Mouse (Mus musculus): ENCODE results near the gene Atxn3.
"Not testable (repeated sequence)": the region's sequence is repeated elsewhere in the genome, so short reads cannot be mapped to it uniquely, and the experiment has no call there.

The Atxn3 gene

GRCm38 (mm10) chr12:101958556-101958955 lies 510 bp upstream of the Atxn3 start:
- DNase-seq (ENCODE audit: low spot score) = no peak

- DNase-seq (ENCODE audit: low spot score) = no peak
Observed at GRCm38 (mm10) chr12:101957079-101957941, 736 bp downstream of the Atxn3 start.

- DNase-seq (ENCODE audit: low spot score) = not testable (repeated sequence)
Observed at GRCm38 (mm10) chr12:101955821-101956220, 2.2 kb downstream of the Atxn3 start.

GRCm38 (mm10) chr12:101948801-101949200 lies 9.2 kb downstream of the Atxn3 start:
- no peak for DNase-seq (ENCODE audit: low spot score)

GRCm38 (mm10) chr12:101947986-101948385 lies 10.1 kb downstream of the Atxn3 start:
- DNase-seq (ENCODE audit: low spot score) = no peak

GRCm38 (mm10) chr12:101937572-101937971 lies 20.5 kb downstream of the Atxn3 start:
- DNase-seq (ENCODE audit: low spot score) = no peak

GRCm38 (mm10) chr12:101935223-101935622 lies 22.8 kb downstream of the Atxn3 start:
- DNase-seq (ENCODE audit: low spot score) = no peak

- DNase-seq (ENCODE audit: low spot score) = no peak
Observed at GRCm38 (mm10) chr12:101928423-101928822, 29.6 kb downstream of the Atxn3 start.

- DNase-seq (ENCODE audit: low spot score) = no peak
Observed at GRCm38 (mm10) chr12:101922313-101922712, 35.7 kb downstream of the Atxn3 start.

GRCm38 (mm10) chr12:101919847-101920246 lies 38.2 kb downstream of the Atxn3 start:
- no peak for DNase-seq (ENCODE audit: low spot score)

GRCm38 (mm10) chr12:101917165-101917564 lies 40.9 kb downstream of the Atxn3 start:
- DNase-seq (ENCODE audit: low spot score) = no peak

- peak; percentile 88 for DNase-seq (ENCODE audit: low spot score)
Observed at GRCm38 (mm10) chr12:101912626-101913490, 45.2 kb downstream of the Atxn3 start, which contains the start of gene Trip11. TSS of gene Trip11 (minus strand) at chr12:101913267.

- DNase-seq (ENCODE audit: low spot score) = no peak
Observed at GRCm38 (mm10) chr12:101911346-101911745, 46.7 kb downstream of the Atxn3 start.

GRCm38 (mm10) chr12:101910360-101910759 lies 47.7 kb downstream of the Atxn3 start:
- DNase-seq (ENCODE audit: low spot score) = no peak

- DNase-seq (ENCODE audit: low spot score) = no peak
Observed at GRCm38 (mm10) chr12:101905817-101906216, 52.2 kb downstream of the Atxn3 start.

- DNase-seq (ENCODE audit: low spot score) = no peak
Observed at GRCm38 (mm10) chr12:101904906-101905305, 53.1 kb downstream of the Atxn3 start.

GRCm38 (mm10) chr12:101904170-101904569 lies 53.9 kb downstream of the Atxn3 start:
- DNase-seq (ENCODE audit: low spot score) = no peak

GRCm38 (mm10) chr12:101899671-101900245 lies 58.3 kb downstream of the Atxn3 start:
- no peak for DNase-seq (ENCODE audit: low spot score)

- DNase-seq (ENCODE audit: low spot score) = no peak
Observed at GRCm38 (mm10) chr12:101898966-101899365, 59.1 kb downstream of the Atxn3 start.

GRCm38 (mm10) chr12:101897113-101897512 lies 60.9 kb downstream of the Atxn3 start:
- DNase-seq (ENCODE audit: low spot score) = no peak

GRCm38 (mm10) chr12:101893296-101893695 lies 64.8 kb downstream of the Atxn3 start:
- no peak for DNase-seq (ENCODE audit: low spot score)

- no peak for DNase-seq (ENCODE audit: low spot score)
Observed at GRCm38 (mm10) chr12:101892832-101893231, 65.2 kb downstream of the Atxn3 start.

Measured in yolk sac, embryonic 10.5 days (tissue).